Mouse (Mus musculus) CD4-positive helper T cell, adult 2 months (primary cell): ENCODE results near the gene Rassf5.
"Not testable (repeated sequence)": the region's sequence is repeated elsewhere in the genome, so short reads cannot be mapped to it uniquely, and the experiment has no call there.

Experiments used
- DNase-seq: peaks from one replicate; pipeline ENCODE4 v3.0.0-alpha.2; 2012; ENCODE audit warnings: low read depth, missing footprints, low spot score

The Rassf5 gene

DNA sequence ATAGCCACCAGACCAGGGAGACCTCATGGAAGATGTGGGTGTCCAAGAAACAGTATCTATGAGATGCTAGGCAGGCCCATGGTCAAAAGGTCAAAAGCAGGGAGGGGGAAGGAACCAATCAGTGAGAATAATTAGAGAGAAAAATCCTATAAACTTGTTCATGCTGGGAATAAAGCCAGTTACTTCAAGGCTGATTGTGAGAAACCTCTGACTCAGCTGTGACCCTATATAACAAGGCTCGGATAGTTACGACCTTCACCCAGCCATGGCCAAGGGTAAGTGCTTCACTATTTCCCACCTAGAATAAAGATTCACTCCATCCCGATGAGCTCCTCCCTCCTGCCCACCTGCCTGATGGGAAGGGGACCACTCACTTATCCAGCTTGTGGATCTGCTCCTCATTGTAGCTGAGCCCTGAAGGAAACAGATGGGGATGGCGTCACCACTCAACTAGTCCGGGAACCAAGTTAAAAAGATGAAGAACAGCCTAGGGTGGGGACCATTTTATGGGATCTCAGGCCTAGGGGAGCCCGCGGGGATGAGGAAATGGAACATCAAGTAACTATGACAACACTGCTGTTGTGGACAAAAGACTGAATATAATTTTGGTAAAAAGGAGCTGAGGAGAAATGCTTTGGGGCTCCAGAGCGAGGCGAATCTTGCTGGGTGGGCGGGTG lies 14.7 kb upstream of the Rassf5 start:
- no peak for DNase-seq

DNA sequence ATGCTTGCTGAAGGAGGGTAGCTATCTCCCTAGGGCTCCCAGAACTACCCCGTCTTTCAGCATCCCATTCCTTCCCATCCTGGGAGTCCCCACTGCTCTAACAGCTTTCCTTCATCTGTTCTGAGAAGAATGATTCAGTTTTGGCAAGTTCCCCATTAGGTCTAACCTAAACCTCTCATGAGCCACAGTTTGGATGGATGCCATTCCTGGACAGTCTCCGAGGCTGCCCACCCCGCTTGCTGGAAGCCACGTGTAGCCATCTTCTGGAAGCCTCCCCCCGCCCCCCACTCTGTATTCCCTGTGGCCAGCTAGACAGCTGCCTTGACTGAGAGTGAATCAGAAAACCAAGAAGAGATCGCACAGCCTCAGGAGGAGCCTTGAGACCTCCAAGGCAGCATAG lies 12.2 kb upstream of the Rassf5 start:
- DNase-seq: no peak

DNA sequence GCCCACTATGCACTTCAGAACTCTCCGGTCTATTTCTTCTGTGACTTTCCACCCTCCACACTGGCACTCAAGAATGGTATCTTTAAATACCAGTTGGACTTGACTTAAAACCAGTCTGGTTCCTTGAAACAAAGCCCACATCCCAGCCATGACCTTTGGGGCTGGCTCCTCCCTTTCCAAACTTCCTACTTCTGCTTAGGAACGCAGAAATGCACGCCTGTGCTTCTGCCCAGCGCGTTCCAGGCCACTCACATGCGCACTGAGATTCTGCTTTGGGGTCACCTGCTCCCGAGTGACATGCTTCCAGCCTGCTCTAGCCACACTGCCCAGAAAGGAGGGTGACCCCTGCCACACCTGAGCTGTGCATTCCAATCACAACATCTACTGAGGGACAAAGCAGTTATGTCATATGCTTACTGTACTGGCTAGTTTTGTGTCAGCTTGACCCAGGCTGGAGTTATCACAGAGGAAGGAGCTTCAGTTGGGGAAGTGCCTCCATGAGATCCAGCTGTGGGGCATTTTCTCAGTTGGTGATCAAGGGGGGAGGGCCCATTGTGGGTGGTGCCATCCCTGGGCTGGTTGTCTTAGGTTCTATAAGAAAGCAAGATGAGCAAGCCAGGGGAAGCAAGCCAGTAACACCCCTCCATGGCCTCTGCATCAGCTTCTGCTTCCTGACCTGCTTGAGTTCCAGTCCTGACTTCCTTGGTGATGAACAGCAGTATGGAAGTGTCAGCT lies 7.6 kb upstream of the Rassf5 start:
- not testable (repeated sequence) for DNase-seq

DNA sequence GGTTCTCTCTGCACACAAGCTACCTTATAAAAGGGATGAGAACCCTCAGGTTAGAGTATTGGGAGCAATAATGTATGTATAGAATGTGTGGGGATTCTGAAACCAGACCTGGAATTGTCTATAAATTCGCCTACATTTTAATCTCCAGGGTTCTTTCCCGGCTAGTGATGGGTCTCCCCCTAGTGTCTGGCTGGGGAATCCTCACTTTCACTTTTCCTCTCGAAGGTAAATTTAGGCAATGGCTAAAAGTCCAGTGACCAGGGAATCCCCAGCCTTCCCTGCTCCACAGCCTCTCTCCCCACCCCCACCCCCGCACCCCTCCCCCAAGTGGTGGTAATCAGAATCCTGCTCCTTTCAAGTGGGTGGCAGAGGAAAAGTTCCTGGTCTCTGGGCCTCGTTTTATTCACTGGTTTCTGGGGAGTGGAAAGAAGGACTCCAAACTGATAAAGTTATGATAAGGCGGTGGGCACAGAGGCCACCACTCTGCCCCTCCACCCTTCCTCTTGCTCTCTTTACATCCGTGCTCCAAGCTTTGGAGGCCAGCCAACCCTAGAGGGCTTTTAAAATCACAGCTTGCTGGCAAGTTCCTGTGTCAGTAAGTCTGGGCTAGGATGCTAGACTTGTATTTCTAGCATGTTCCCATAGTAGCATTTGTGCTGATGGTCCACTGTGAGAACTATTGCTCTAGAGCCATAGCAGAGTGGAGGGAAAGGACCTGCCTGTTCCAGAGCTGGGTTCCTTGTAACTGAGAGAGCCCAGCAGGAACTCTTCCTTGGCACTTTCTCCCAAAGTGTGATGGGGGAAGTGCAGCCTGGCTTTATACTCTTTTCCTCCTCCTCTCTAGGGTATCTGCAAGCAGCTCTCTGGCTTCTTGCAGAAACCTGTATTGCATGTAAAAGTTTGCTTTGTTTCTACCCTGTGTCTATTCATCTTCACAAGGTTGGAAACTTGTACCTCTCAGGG lies 1.7 kb upstream of the Rassf5 start:
- peak; percentile 47 for DNase-seq

DNA sequence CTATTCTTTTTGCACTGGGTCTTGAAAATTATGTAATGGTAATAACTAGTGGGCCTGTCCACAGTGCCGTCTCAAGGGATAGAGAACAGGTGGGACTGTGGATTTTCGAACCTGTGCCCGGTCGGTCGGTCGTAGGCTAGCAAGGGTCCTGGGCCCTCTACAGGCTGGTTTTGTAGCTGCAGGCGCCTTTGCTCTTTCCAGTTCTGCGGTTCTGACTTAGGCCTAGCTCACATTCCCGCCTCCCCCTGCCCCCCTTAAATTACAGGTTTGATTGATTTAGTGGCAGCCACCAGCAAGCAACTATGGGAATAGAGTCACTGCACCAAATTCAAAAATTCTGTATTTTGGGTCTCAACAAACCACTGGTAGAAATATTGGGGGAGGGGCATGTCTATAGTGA lies 868 bp upstream of the Rassf5 start:
- peak; percentile 64 for DNase-seq

DNA sequence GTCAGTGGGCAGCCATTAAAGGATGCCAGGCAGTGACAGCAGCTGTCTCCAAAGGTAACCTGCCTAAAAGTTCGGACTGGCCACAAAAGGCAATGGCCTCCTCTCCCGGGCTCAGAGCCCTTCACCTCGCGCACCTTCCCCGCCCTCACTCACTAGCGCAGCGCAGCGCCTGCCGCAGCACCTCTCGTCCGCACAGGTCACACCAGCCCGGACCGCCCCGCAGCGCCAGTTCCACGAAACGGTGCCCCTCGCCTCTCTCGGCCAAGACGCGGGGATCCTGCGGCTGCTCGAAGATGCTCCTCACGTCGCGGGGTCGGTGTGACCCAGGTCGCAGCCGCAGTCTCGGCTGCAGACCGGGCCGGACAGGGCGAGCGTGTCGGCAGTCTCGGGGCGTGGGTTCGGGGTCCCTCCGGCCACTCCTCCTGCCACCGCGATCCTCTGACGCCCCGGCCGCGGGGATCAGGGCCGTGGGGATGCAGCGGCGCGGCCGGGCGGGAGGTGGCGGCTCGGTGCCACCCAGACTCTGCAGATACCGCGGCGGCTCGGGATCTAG lies 446 bp downstream of the Rassf5 start:
- no peak for DNase-seq

DNA sequence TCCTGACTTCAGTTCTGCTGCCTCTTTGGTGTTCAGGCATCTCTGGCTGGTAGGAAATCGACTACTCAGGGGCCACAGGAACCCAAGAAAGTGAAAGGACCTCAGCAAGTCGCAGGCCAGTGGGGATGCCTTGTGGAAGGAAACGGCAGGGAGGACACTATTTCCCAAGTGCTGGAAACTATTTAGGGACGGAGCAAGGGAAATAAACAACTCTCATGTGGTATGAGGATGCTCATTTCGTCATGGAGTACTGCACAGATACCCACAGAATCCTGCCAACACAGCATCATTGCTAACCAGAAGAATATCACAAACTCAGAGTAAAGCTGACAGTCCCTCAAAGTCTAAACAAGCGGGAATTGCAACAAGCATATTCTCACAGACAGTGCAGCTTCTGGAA lies 2.1 kb downstream of the Rassf5 start:
- no peak for DNase-seq

DNA sequence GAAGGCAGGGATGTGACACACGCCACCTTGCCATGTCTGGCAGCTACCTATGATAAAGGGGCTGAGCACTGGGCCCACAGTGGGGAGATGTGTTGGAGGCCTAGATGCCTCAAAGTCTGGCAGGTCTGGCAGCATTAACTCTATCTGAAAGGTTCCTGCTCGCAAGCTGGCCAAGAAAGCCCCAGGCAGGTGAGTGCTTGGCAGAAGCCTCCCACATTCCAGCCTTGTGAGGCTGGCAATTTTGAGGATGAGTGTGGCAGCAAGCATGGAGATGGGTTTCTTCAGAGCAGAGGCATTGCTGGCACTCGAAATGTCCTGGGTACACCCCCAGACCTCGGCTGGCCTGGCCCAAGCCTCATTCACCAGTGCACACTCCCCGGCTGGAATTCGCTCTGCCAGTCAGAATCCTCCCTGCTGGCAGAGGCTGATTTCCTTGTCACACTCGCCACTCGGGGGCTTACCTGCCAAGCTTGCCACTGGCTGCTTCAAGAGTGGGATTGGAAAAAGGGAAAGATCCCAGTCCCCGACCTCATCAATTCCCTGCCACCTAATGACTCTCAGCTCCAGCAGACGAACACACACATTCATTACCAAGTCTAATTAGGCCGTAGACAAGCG lies 5.4 kb downstream of the Rassf5 start:
- no peak for DNase-seq

DNA sequence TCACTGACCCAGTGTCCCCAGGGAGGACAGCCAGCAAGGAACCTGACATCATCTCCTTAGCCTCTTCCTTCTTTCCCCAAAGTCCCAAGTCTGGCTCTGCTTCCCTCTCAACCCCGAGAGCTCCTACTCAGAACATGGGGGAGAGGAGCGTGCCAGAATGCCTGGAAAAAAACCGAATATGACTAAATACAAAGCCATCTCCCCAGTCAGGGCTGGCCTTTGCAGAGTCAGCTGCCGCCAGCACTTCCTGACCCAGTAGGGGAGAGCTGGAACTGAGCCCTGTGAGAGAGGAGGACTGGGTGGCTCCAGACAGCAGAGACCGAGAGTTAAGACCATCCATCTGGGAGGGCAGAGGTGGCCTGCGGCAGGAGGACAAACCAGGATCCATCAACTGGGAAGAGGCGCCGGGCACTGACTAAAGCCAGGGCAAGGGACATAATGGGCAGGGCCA lies 6.1 kb downstream of the Rassf5 start:
- DNase-seq: no peak

DNA sequence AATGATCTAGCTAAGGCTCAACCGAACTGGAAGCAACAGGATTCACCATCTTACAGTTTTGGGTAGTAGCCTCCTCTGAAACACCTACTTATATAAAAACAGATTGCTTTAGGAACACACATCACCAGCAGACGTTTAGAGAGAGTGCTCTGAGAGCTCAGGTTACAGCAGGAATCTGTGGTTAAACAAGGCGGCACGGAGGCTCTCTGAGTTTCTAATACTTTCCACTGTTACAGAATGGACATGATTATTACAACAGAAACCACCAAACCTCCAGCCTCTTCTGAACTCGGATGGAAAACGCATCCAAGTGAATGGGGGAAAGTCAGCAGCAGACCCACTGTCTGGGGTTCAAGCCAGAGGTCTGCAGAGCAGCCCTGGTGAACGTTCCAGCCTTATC lies 9.0 kb downstream of the Rassf5 start:
- DNase-seq: no peak

DNA sequence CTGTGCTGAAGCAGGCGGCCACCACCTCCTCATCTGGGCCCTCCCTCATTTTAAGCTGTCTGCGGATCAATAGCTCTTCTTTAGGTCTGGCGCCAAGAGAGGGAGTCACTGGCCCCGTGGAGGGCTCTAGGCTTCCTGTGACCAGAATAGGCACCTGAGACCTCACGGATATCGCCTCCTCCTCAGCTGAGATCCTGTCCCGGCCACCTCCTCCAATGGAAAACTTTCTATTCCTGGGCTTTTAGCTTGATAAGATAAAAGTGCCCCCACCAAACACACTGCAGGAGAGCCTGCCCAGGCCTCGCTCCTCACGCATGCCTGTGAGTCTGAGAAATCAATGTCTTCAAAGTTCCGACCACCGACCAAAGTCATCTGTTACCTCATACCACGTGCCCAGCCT lies 11.5 kb downstream of the Rassf5 start:
- DNase-seq: no peak

DNA sequence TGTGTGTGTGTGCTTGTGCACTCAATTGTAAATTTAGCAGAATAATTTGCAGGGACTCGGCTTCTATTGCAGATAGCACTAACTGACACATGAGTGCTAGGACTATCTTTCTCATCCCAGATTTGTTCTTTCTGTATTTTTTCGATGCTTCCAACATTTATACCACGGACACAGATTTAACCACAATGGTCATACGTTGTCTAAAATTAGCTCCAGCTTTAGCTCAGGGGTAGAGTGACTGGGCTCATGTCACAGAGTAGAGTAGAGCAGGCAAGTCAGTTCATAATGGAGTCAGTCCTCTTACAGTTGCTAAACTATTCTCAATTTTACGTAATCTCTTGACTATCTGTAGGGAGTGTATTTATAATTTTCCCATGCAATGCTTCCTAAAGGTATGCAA lies 16.4 kb downstream of the Rassf5 start:
- DNase-seq: no peak

DNA sequence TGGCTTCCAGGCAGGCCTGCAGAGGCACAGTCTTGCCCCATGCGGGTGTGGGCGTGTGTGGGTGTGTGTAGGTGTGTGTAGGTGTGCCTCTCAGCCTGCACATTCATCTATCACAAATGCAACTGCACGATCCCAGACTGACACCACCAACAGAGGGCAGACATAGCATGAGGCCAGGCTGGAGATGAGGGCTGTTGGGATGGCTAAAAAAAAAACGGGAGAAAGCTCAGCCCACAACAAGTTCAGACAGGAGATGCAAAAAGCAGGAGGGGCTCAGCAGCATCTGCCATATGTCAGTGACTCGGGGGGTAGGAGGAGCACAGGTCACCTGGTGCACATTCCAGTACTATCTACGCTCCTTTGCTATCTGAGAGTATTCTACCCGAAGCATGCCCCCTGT lies 16.8 kb downstream of the Rassf5 start:
- DNase-seq: no peak

DNA sequence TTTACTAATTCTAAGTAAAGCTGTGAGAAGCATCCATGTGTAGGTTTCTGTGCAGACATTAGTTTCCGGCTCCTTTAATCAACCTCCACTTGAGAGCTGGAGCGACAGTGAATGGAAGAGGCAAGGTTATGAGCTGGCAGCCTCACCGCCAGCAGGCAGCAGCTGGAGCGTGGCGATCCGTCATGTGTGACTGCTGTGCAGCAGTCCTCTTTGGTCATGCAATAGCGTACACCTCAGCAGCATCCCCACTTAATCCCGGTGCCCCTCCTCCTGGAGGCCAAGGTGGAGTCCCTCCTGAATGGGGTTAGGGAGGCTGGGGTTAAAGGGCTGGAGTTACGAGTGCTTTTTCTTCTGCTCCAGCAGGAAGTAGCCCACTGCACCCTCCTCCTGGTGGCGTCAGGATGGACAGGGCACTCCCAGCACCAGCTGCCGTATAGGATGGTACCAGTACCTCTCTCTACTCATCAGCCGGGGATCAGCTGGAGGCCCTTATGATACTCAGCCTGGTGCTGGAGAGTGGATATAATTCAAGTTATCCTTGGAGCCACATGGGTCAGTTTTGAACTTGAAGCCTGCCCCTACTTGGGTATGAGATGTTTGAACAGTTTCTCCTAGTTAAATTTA lies 20.1 kb downstream of the Rassf5 start:
- no peak for DNase-seq

DNA sequence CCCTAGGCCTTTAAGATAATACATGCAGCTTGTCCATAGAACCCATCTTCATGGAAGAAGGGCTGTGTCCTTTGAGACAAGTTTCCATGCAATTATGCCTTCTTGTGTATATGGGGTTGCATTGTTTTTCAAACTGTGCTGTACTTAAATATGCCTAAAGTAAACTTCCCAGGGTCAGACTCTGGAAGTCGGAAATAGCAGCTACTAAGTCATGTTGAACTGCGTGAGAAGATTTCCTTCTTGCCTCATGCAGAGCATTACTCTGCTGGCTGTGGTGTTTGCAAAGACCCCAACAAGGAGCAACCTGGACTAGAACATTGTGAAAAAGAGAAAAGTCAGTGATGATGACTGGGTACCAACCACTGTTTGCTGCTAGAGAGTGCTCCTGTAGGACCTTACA lies 21.7 kb downstream of the Rassf5 start:
- DNase-seq: no peak

DNA sequence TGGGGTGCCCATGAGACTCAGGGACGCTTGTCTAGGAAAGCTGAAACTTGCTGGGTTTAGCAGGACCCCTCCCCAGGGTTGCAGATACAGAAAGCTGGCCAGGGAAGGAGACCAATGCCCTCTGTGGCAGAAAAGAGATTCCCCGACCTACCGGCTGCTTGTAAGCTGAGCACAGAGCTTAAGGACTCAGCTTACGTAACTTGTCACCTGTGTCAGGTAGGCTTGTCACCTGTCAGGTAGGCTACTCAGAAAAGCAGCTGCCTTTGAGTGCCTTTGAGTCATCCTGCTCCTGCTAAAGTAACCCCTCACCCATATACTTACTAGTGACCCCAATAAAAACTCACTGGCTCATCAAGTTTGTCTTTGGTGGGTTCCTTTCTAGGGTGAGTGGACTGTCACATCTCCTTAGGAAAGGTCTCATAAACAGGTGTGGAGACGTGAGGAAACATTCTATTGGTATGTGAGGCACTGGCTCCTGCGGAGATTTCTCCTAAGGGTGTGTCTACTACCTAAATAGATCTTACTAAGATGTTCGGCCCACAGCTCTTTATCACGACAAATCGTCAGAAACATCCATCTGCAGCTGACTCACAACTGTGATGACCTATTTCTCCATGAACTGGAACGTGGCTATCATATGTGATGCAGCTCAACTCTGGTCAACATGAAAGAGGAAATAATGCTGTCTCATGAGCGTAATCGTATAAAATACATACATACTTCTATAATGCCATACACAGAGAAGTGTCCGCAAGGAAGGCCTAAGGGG lies 23.1 kb downstream of the Rassf5 start:
- DNase-seq: no peak

DNA sequence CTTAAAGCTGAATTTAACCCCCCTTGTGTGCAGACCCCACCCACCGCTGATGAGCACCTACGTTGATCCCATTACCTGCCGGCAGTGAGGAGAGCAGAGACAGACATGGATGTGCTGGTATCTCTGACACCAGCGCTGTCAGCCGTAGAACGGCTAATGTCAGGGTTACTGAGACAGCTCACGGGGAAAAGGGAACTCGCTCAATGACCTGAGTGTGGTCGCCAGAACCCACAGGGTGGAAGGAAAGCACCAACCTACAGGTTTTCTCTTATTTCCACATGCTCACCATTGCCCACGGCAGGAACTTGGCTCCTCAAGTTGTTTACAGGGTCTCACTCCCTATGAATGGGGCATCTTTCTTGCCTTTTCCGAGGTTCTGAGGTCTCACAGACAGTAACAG lies 26.1 kb downstream of the Rassf5 start:
- DNase-seq: no peak

DNA sequence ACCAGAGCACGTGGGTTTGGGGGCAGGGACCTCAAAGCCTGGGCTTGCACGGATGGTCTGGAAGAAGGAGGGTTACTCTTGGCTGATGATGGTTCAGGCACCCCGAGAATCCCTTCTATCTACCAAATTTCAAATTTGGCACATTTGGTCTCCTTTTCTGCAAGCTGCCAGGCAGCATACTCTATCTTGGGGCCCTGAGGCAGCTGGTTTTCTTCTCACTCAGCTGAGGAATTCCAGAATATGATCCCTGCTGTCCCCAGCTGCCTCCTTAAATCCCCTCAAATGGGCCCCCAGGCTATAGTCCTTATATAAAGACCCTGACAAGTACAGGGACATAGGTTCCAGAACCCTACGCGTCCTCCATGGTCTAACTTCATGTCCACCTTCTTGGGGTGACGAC lies 31.7 kb downstream of the Rassf5 start:
- no peak for DNase-seq

DNA sequence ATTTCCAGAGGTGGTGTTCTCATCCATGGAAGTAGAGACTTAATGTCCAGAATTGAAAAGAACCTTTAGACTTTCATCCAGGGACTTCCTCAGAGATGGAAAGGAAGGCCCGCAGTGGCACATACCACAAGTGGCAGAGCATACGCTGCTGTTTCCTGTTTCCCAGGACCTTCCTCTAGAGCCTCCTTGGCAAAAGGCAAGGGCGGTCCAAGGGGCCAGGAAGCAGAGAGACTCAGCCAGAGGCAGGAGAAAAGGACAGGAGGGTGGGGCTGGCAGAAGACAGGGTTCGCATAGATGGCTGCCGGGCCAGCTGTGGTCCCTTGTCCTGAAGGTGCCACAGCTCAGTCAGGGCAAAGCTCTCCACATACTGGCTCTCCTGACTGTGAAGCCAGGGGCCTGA lies 32.1 kb downstream of the Rassf5 start:
- DNase-seq: no peak

DNA sequence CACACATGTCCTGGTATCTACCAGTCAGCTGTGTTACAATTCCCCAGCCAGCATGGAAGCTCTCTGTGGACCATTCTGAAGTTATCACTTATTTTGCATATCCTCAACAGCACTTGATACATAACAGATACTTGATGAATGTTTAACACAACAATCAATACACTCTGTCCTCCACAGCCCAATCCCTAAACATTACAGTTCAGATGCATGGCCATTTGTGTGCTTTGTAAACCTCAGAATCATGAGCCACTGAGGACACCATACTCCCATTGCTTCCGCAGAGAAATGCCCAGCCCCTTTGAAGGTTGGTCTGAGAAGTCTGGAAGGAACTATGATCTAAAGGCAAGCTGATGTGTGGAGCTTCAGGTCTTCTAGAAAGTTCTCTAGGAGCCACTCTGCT lies 33.4 kb downstream of the Rassf5 start:
- no peak for DNase-seq
